Mouse (Mus musculus) retina, embryonic 14.5 days (tissue): ENCODE measurements at regions not wholly inside any gene's neighbourhood (a gene's known extent, or its start where the extent isn't known, plus 50 kb on each side); places are given as distances from the start of the nearest gene placed in this dataset.

Experiments used
- DNase-seq: peaks from one replicate; pipeline ENCODE4 v3.0.0-alpha.2; 2015; ENCODE audit warnings: low spot score

DNA sequence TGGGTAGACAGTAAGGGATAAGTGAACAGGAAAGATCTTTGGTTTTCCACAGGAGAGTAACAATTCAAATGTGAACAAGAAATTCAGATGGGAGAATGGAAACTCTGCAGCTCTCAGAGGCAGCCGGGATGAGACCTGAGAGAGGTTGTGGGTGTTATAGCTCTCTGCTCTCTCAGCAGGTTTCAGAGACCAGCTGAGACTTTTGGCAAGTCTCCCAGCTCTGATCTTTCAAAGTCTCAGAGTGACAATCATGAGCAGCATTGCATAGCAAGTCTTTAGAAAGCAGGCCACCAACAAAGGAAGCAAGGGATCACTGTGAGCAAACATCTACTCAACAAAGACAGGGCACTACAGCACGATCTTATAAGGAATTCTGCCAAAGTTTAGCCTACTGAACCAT is 73.4 kb upstream of the Gnpda2 start:
- no peak for DNase-seq

DNA sequence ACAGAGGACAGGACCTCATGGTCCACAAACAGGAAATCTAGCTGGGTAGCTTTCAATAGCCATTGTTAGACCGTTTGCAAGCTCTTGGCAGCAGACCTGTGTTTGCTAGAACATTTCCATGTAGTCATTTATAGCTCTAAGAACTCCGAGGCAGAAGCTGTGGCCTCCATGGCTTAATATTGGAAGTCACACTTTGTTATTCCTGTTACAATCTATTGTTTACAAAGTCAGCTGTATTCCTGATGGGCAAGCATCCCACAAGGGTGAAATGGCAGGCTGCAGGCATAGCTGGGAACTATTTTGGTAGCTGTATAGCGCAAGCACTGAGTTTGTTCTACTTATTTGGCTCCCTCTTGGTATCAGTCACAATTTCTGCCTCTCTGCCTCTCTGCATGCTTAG is 71.8 kb upstream of the Gnpda2 start:
- no peak for DNase-seq
